Mouse (Mus musculus): ENCODE results near the gene Map6.

Map6 gene

GRCm38 (mm10) chr7:99316207-99316606 lies 49.0 kb downstream of the Map6 start:
- no peak for DNase-seq

- DNase-seq = no peak
Observed at GRCm38 (mm10) chr7:99317475-99317874, 50.2 kb downstream of the Map6 start.

- no peak for DNase-seq
Observed at GRCm38 (mm10) chr7:99320524-99320923, 53.3 kb downstream of the Map6 start.

DNA sequence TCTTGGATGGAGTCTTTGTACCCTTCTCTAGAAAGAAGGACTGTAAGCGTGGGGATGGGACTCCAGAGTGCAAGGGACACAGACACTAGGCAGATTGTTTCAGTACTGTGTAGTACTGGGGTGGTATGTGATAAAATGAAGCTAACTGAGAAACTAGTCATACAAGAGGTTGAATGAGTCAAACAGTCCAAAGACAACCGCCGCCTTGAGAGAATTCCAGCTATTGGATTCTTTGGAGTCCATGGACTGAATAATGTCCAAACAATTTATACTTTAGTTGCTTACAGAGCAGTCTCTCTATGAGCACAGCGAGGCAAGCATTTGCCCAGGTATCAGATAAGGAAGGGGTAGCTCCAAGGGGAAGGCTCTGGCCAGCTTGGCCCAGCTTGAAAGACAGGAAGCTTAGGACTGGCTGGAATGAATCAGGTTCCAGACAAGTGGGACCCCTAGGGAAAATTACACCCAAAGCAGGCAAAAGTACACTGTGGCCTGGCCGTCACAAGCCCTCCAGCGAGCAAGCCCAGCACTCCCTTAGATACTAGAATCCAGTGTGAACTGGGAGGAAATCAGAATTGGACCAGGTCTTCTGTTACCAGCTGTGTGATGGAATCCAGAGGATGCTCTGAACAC lies 55.6 kb downstream of the Map6 start:
- DNase-seq = no peak

DNA sequence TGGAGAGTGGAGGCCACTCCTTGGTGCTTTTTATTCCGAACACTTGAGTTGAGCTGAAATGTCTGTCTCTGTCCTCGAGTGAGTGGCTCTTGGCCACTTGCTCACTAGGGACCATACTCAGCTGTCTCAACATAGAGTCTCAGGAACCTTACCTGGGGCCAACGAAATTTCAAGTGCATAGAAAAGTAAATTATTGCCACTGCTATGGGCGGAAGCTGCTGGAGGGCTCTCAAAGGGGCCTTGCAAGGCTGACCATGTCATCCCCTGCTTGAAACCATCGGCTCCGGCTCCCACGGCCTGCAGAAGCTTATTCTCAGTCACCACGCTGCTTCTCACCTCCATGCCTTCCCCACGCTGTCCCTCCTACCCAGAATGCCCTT lies 56.1 kb downstream of the Map6 start:
- no peak for DNase-seq

DNA sequence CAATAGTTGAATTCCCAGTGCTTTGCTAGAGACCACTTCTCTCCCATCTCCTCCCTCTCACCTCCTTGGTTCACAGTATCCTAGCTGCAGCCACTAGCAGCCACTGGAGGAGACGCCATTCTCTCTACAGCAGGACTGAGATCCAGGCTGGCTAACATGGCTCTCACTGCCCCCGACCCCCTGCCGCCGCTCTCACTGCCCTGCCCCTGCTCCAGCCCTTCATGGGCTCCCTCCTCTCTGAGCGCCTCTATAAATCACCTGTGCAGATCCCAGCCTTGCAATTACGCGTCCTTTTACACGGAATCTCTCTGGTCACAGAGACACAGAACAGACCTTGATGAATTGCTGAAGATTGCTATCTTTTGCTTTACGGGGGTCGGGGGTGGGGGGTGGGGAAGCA lies 57.6 kb downstream of the Map6 start:
- DNase-seq = no peak

DNA sequence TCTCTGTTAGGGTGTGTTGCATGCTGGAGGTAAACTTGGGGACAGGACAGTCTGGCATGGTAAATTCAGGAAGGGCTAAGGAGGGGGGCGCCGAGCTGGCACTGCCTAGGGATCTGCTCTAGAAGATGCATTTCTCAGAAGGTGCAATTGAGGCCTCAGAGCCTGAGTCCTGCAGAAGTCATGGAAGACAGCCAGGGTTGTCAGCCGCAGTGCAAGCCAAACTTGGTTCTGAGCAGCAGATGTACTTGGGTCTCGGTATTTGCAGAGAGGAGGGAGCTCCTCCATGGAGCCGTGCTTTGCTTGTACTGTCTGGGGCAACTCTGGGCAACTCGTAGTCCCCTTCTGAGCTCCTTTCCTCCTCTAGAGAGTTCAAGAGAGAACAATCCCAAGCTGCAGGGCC lies 58.9 kb downstream of the Map6 start:
- no peak for DNase-seq

DNA sequence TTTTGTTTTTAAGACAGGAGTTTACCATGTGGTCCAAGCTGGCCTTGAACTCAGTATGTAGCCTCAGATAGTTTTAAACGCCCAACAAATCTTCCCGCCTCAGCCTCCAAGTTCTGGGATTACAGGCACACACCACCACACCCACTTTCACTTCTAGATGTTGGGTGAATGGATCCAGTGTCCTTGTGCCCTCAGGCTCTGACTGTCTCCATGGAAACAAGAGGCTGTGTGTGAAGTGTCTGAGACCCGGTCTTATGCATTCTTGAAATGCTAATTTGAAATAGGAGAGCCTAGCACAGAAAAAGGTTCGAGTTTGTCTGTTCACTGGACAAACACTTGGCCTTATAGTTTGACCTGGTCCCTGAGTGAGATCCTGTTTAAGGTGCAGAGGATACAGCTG lies 61.6 kb downstream of the Map6 start:
- DNase-seq = no peak

GRCm38 (mm10) chr7:99330012-99330411 lies 62.8 kb downstream of the Map6 start:
- DNase-seq = no peak

DNA sequence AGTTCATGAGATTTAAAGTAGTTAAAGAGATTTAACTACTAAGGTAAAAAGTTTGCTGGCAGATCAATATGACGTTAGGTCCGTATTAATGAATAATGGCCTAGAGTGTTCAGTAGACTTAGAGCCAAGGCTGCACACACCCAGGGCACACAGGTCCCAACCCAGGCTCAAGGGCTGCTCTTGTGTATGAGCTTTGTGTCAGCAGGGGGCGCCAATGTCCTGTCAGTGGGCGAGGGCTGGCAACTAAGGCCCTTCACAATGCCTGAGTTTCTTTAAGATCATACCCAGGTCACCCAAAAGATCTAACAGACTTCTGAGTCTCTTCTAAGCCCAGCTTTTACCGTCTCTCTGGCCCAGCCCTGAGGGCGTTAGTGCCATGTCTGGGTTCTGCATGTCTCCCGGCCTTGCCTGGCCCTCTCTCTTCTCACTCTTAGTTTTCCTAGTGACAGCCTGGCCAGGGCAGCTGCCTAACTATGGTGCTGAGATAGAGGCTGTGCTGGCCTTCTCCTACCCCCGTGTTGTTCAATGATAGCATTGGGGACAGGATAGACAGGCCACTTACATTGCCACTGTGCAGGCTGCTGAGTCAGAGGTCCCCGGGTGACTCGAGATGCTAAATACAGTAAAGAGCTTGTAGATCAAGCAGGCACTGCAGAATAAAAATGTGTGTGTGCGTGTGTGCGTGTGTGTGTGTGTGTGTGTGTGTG lies 65.7 kb downstream of the Map6 start:
- peak in 1 of 2 experiments; percentile 10 for DNase-seq

GRCm38 (mm10) chr7:99340736-99341135 lies 73.5 kb downstream of the Map6 start:
- no peak for DNase-seq

DNA sequence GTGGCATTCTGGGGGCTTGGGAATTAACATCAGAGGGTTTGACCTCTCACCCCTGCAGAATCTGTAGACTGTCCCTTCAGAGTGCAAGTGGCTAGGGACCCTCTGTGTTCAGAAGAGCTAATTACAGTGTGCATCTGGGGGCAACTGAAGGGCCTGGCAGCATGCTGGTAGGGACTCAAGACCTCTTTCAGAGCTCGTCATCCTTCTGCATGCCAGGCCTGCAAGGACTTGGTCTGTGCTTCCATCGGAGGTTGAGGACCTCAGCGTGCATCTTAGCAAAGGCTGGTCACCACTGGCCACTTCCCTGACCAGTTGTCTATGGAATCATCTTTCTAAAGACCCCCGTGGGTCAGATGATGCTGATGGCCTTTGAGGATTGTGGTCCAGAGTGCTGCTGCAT lies 76.3 kb downstream of the Map6 start:
- DNase-seq = no peak

DNA sequence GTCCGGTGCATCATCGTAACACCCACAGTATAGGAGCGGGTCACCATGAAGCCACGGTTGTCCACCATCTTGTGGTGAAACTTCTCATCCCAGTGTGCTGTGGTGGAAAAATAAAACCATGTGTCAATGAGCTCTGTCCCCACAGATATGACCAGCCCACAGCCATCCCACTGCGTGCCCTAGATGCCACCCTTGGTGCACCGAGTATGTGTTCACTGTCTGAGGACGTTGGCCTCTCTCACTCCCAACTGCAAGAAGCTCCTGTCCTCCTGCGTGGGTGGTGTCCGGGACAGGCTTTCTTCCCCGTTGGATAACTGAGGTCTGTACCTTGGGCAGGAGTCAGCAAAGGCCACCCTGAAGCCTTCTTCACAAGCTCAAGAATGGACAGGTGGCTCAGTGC lies 80.0 kb downstream of the Map6 start:
- DNase-seq = no peak

DNA sequence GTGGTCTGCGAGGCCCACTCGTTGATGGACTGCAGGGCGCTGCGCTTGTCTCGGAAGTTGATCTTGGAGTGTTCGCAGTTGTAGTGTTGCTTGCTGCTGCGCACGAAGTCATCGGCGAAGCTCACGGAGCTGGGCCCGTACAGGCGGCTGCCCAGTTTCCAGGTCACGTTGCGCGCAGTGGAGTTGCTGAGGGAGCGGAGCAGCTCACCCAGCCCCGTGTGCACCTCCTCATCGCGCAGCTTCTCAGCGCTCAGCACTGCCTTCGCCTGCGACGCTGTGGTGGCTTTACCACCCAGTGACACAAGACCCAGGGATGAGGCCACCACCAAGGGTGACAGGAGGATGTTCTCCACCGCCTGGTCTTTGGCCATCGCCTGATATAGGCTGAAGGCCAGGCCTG lies 81.6 kb downstream of the Map6 start:
- no peak for DNase-seq

DNA sequence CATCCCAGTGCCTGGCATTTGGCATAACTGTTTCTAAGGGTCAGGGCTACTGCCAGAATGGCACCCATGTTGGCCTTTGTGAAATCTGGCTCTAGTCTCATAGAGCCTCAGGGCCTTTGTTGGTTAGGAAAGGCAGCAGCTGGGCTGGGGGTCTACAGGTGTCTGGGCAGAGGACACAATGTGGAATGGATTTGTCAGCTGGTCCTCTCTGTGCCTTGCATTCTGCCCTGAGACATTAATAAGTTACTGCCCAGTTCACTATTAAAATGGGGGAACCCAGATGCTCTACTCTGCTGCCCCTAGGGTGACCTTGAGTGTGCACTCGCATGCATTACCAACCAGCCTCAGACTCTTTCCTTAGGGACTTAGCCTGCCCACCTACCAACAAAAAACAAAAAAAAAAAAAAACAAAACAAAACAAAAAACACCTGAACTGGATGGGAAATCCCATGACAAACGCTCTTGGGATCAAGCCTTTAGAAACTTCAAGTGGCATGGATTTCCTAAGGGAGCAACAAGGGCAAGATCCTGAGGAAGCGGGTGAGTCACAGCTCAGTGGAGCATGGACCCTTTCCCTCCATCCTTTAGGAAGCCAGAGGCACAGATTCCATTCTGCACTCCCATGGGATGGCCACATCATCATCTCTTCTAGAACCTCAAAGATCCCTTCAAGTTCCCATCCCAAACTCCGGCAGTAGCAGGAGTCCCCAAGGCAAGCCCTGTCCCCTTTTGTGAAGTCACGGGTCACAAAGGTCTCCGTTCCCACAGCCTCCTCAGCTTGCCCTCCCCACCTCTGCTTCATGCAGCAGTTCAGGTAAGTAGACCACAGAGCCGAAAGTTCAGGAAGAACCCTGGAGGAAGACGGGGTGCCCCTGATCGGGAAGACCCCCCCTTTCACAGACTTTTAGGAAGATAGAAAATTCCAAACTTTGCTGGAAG lies 82.8 kb downstream of the Map6 start:
- DNase-seq = no peak

DNA sequence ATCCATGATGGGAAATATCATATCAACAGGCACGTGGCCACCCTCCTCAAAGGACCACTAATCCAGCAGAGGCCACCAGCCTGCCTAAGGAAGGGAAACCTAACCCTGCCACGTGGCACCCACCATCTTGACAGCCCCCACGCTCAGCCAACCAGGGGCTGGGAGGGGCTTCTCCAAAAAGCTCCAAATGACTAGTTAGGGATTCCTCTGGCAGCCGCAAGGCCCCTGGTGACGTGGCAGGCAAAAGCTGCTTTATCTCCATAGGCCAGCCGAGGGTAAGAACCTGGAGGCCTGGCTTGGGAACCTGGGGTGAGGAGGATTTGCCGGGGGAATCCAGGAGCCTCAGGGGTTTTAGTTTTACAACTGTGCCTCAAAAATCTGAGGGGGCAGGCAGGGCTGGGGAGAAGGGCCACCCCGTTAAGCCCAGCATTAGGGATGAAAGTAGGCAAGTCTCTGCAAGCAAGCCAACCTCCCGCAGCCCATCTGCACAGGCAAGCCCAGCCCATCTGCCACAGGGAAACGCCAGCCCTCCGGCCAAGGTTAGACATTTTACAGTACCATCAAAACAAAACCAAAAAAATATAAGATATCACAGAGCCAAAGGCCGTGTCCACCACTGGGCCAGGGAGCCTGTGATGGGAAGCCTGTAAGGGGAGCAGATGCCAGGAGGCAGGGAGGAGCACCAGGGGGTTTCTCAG lies 84.0 kb downstream of the Map6 start:
- DNase-seq = no peak

DNA sequence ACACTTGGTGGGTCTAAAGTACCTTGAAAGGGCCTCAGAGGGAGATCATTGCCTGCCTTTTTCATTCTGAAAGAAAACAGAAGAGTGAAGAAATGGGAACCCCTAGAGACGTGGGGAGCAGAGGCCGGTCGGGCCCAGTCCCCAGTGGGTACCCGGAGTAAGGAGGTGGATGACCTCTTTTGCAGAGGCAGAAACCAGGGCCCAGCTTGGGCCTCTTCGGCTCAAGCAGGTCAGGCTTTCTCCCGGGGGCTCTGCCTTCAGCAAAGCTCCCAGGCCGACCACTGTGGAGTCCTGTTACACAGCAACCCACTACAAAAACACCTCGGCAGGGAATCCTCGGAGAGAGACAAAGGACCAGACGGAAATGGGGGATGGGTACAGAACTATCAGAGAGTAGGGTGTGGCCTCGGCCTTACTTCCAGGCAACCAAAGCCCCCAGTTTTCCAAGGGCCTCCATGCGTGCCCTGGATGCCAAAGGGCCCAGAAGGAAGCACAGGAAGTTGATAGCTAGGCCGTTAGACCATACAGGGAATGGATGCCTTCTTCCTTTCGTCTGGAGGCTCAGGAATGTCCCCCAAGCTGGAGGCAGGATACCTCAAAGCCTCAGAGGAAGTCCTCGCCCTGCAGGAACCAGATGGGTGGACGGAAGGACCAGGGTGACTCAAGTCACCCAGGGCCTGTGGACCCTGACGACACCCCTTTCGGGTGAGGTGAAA lies 84.7 kb downstream of the Map6 start:
- DNase-seq = no peak

DNA sequence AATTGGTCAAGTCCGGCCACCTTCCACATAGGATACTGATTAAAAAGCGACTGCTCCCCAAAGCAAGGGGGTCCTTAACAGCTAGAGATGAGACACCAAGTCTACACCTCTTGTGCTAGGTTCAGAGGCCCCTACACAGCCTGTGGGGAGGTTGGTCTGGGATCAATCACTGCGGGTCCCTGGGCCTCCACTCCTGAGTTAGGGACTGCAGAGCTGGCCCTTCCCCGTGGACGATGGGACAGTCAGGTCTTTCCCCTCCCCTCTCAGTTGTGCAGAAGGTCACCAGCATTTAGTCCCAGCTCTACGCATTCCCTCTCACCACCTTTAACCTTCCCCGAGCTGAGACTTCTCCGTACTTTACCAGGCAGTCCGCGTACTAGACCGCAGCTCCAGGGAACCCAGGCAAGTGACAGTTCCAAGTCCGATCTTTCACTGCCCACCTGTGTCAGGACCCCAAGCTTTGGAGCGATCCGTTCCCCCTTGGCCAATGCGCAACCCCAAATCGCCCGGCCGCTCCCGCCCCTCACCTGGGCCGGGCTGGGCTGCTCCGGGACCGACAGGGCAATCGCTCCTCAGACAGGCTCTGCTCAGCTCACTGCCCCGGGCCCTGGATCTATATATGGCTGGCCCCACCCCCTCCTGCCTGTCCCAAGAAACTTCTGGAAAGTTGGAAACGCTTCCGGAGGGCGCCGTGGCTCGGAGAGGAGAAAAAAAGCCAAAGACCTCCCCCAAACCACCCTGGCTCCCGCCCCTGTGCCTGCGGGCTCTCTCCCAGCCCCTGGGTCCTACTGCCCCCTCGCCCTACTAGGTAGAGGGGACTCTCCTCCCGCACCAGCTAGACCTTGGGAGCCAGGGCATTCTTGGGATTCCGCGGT lies 85.5 kb downstream of the Map6 start, which contains the start of gene Serpinh1:
Gene Serpinh1 (minus strand): TSS at position 714 of the 875 bp plus-strand sequence.
- no peak for DNase-seq

DNA sequence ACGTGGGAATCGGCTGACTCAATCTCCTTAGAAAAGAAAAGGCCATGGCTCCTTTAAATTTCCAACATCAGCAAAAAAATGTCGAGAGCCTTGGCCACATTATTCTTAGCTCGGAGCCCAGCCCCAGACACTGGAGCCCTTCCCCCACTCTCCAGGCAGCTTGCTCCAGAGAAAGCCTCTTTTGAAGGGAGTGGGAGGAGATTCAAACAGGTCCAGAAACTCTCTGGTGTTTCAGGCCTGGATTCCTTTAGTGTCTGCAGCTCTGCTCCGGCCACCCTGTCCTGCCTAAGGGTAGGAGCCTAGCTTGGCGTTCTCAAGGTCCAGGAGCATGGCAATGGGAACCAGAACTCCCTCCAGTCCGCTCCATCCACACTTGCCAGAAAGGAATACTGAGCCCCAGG lies 88.5 kb downstream of the Map6 start:
- no peak for DNase-seq

GRCm38 (mm10) chr7:99356244-99356930 lies 89.1 kb downstream of the Map6 start:
- DNase-seq = no peak

GRCm38 (mm10) chr7:99357201-99357600 lies 90.0 kb downstream of the Map6 start:
- DNase-seq = no peak
